Comparison of ENCODE assay signal across 22 mouse cellular contexts in genomic region chr14:28996569-28996968, GRCm38 (mm10). TPM values are rescaled to one million over a fixed set of nuclear protein-coding genes. Genes with fewer than 3 reads are reported as not detected.
A peak's percentile ranks its signal among the peaks of the same experiment; 100 is the strongest.
DNase-seq lines count a peak whose midpoint lies in the region; ATAC-seq and TF ChIP-seq lines count a peak whose summit lies in the region.
"Had no signal": no experiment of that assay in that cellular context is flagged by ENCODE, and none has a peak within 500 bp of the region (broad histone marks: within the 10 kb centered on the region; RNA-seq: fewer than 3 reads in every experiment).

No protein-coding gene starts in this region.

- TF ChIP-seq POLR2A in kidney, adult 2 months (IDR thresholded peaks at IDR 0.05; ENCODE audit: low read depth, low read length) = no peak

- no peak overlapping the region for H3K4me3 ChIP-seq in kidney, adult 2 months (ENCODE audit: insufficient read depth, low read depth, low read length)
- no peak overlapping the region for H3K4me3 ChIP-seq in liver, embryonic 16.5 days (ENCODE audit: low read depth, low read length)
- no peak overlapping the region for H3K4me3 ChIP-seq in embryonic facial prominence, embryonic 15.5 days (replicated peaks)
- H3K4me3 ChIP-seq: gastrocnemius, adult 2 months; hindbrain, embryonic 12.5 days; hindbrain, embryonic 15.5 days had no signal

- TF ChIP-seq CTCF in kidney, adult 2 months (conservative IDR thresholded peaks at IDR 0.05; ENCODE audit: insufficient read depth, insufficient read length, low read depth, low read length) = no peak

- no peaks in the 10 kb centered on the region for H3K36me3 ChIP-seq in kidney, adult 2 months (ENCODE audit: control insufficient read depth, insufficient read depth, low read length)
- H3K36me3 ChIP-seq in liver, embryonic 16.5 days (ENCODE audit: control insufficient read depth, insufficient read depth) = no peaks in the 10 kb centered on the region
- H3K36me3 ChIP-seq in embryonic facial prominence, embryonic 15.5 days = no peaks in the 10 kb centered on the region
- H3K36me3 ChIP-seq: hindbrain, embryonic 12.5 days; hindbrain, embryonic 15.5 days had no signal

- peak; percentile 32; the same call in 1 of the 2 replicates for ATAC-seq in liver, embryonic 16.5 days (ENCODE audit: low read depth)
- ATAC-seq in embryonic facial prominence, embryonic 15.5 days (ENCODE audit: insufficient number of reproducible peaks, low FRiP score, low TSS enrichment, low read depth) = no peak
- ATAC-seq: CD4-positive, CD25-positive, alpha-beta regulatory T cell, adult 4 months; forebrain, embryonic 14.5 days; forebrain, postnatal 0 days had no signal

- H3K27me3 ChIP-seq in kidney, adult 2 months (replicated peaks; ENCODE audit: control insufficient read depth, insufficient read depth, low read length) = no peaks in the 10 kb centered on the region
- no peaks in the 10 kb centered on the region for H3K27me3 ChIP-seq in liver, embryonic 16.5 days (ENCODE audit: control insufficient read depth, insufficient read depth, low read depth, low read length)
- H3K27me3 ChIP-seq in embryonic facial prominence, embryonic 15.5 days = no peaks in the 10 kb centered on the region
- H3K27me3 ChIP-seq: hindbrain, embryonic 12.5 days; hindbrain, embryonic 15.5 days had no signal

- DNase-seq in kidney, adult 2 months = peak; percentile 48
- no peak for DNase-seq in kidney, adult 18-20 months
- DNase-seq in liver = no peak
- DNase-seq in embryo, embryonic 9.5 days (ENCODE audit: extremely low spot score) = no peak
- DNase-seq: adrenal gland, adult 8-10 months; adrenal gland, postnatal 25 days; cerebellum, adult 11-12 months; cerebellum, adult 9-10 months; cerebellum, postnatal 14 days; forebrain, postnatal 0 days; gastrocnemius, adult 2 months; gastrocnemius, postnatal 14 days; heart, adult 11 months had no signal

- WGBS in kidney, adult 2 months = 63% methylated on average over 3 of the region's 3 CpGs
- 71% methylated on average over 3 of the region's 3 CpGs for WGBS in liver, embryonic 16.5 days (ENCODE audit: insufficient replicate concordance)
- 96% methylated on average over 3 of the region's 3 CpGs for WGBS in embryonic facial prominence, embryonic 15.5 days

- H3K4me2 ChIP-seq in liver, embryonic 16.5 days (ENCODE audit: low read depth, low read length) = no peak overlapping the region
- H3K4me2 ChIP-seq in embryonic facial prominence, embryonic 15.5 days (replicated peaks) = no peak overlapping the region
- H3K4me2 ChIP-seq: heart, embryonic 11.5 days; hindbrain, embryonic 12.5 days; hindbrain, embryonic 15.5 days had no signal

- no peak overlapping the region for H3K9ac ChIP-seq in liver, embryonic 16.5 days (ENCODE audit: low read depth, low read length)
- H3K9ac ChIP-seq in embryonic facial prominence, embryonic 15.5 days = no peak overlapping the region
- H3K9ac ChIP-seq: forebrain, postnatal 0 days; hindbrain, embryonic 12.5 days; hindbrain, embryonic 15.5 days had no signal

- H3K9me3 ChIP-seq in liver, embryonic 16.5 days (replicated peaks; ENCODE audit: control insufficient read depth, low read length) = no peaks in the 10 kb centered on the region
- H3K9me3 ChIP-seq in embryonic facial prominence, embryonic 15.5 days (replicated peaks) = no peaks in the 10 kb centered on the region
- H3K9me3 ChIP-seq: hindbrain, embryonic 12.5 days; hindbrain, embryonic 15.5 days had no signal

- H3K27ac ChIP-seq in kidney, adult 2 months (ENCODE audit: insufficient read depth, low read depth, low read length) = no peak overlapping the region
- no peak overlapping the region for H3K27ac ChIP-seq in liver, embryonic 16.5 days (ENCODE audit: low read length)
- peak overlapping the region; percentile 48; the same call in 1 of the 2 replicates for H3K27ac ChIP-seq in embryonic facial prominence, embryonic 15.5 days (replicated peaks)
- H3K27ac ChIP-seq: gastrocnemius, adult 2 months; hindbrain, embryonic 12.5 days; hindbrain, embryonic 15.5 days had no signal

- H3K4me1 ChIP-seq in kidney, adult 2 months (ENCODE audit: control insufficient read depth, insufficient read depth, low read length) = no peaks in the 10 kb centered on the region
- H3K4me1 ChIP-seq in liver, embryonic 16.5 days (ENCODE audit: control insufficient read depth, low read depth, low read length) = no peaks in the 10 kb centered on the region
- peaks cover 14% of the 10 kb centered on the region for H3K4me1 ChIP-seq in embryonic facial prominence, embryonic 15.5 days
- H3K4me1 ChIP-seq: hindbrain, embryonic 12.5 days; hindbrain, embryonic 15.5 days had no signal

RNA-seq across cellular contexts. Expression of gene Lrtm1, which starts 21.4 kb away (rescaled TPM):
- polyA plus RNA-seq in kidney, adult 2 months (2012; rRNA removed) = 0.05 and 0.55 TPM in 2 replicates
- polyA plus RNA-seq in liver, embryonic 16.5 days (2015; fragmentation: Nextera tagmentation; extraction: Ambion mirVana) = 0.05 and 0.19 TPM in 2 replicates
- polyA plus RNA-seq in embryonic facial prominence, embryonic 15.5 days (2015; fragmentation: Nextera tagmentation; extraction: Ambion mirVana) = 0.61 and 0.98 TPM in 2 replicates
- polyA plus RNA-seq: C2C12; CD4-positive, CD25-positive, alpha-beta regulatory T cell, adult 4 months; forebrain, embryonic 14.5 days; frontal cortex, adult 2 months had no signal
